Mouse (Mus musculus) gastrocnemius, postnatal 4 days (tissue): Measurements from ENCODE around the gene Ptprm. TPM values are rescaled to one million over a fixed set of nuclear protein-coding genes. Genes with fewer than 3 reads are reported as not detected.

Experiments used
- DNase-seq, 2 experiments: peaks; one replicate each; pipeline ENCODE4 v3.0.0; 2021 to 2022; ENCODE audit warnings: low spot score in 2 of 2, mixed read lengths in 2 of 2
- total RNA-seq, 2 experiments: library from RNA; stranded (reverse); gene quantifications; 2 replicates each; pipeline ENCODE4 v1.2.3; 2021

The Ptprm gene
- total RNA-seq, 2 experiments from 2014 or later = 54.5 to 60.0 TPM

DNA sequence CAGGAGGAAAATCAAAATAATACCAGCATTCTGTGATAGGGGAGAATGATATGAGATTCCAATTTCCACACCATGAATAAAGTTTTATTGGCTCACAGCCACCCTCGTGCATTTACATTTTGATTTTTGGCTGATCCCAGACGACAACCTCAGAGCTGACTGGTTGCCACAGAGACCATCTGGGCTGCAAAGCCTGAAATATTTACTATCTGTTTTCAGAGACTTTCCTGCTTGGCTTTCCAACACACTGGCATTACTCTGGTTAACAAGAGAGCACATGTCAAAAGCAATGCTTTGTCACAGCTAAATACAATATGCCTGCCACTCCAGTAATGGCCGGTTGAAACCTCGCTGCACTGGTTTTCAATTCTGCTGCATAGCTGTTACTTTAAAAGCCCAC is 269.8 kb downstream of the Ptprm start:
- no peak for DNase-seq

DNA sequence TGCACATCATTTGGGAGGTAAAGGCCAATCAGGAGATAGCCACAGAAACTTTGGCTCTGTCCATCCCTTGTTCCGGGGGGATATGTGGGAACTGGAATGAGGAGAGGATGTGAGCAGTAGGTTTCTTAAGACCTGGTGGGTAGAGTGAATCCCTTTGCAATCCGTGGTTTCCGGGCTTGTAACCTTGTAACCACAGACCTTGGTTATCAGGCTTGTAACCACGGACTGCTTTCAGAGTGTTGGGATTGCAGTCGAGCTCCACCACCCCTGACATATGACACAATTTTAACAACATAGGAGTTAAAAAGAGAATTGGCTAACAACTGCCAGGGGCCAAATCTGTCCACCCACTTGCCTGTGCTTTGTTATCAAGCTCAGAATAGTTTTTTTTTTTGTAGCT is 270.2 kb downstream of the Ptprm start:
- no peak for DNase-seq

- no peak for DNase-seq
Observed at GRCm38 (mm10) chr17:67079570-67079969, 274.7 kb downstream of the Ptprm start.

GRCm38 (mm10) chr17:67073580-67073979 is 280.7 kb downstream of the Ptprm start:
- DNase-seq = no peak

- DNase-seq = no peak
Observed at GRCm38 (mm10) chr17:67073139-67073538, 281.1 kb downstream of the Ptprm start.

- DNase-seq = peak in 1 of 2 experiments; percentile 26
Observed at GRCm38 (mm10) chr17:67071231-67072009, 282.8 kb downstream of the Ptprm start.

DNA sequence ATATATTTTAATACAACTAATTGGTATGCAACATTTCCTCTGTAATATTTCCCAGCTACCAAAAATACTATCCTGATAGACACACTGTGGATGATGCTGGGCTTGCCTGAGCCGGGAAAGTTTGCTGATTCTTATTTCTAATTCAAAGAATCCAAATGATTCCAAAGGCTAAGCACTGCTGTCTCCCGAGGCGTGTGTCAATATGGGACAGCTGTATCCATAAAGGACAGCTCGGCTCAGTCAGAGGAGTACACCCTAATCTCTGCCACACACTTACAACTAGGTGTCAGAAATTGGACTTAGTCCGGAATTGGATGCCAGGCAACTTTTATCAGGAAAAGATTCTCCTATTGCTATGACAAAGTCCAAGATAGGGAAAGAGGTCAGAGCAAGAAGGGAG is 290.6 kb downstream of the Ptprm start:
- no peak for DNase-seq

DNA sequence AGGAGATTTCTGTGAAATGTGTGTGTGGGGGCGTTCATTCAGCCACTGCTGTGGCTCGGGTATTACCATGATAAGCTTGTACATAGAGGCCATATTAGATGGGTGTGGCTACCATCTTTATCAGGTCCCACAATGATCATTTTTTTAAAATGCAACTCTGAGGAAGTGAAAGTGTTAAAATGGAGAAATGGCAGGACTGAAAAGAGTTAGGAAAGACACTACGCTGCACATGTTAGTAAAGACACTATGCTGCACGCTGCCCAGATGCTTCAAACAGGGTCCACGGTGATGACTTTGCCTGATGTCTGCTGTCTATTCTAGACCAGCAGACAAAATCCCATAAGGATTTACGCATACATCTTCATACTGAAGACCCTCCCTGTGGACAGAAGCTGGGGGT is 298.6 kb downstream of the Ptprm start:
- no peak for DNase-seq

- no peak for DNase-seq
Observed at GRCm38 (mm10) chr17:67054202-67054601, 300.1 kb downstream of the Ptprm start.

DNA sequence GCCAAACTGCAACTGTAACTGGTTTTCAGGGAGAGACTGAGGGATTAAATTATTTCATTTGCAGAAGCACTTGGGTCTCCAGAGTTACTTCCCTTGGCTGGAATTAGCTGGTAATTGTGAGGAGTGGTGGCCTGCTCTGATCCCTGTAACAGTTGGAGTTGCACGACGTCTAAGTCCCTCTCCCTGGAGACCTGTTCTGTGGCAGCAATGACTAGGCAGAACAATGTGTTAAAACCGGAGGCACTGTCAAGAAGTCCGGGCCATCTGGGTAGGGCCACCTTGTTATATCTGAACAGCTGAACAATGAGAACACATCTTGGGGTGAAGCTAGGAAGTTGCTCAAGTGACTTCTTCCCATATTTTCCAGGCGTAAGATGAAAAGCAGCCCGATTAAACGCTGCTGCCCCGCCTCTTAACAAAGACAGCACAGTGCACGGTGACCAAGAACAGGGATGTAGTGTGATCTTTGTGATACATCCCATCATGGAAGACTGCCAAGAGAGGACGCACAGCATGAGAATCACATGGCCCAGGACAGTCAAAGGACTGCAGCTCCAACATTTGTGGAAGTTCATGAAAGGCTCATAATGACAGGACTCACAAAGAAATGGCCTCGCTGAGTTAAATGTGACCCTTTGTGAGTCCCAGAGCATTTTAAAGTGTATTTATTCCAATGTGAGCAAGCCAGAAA is 301.5 kb downstream of the Ptprm start:
- no peak for DNase-seq

DNA sequence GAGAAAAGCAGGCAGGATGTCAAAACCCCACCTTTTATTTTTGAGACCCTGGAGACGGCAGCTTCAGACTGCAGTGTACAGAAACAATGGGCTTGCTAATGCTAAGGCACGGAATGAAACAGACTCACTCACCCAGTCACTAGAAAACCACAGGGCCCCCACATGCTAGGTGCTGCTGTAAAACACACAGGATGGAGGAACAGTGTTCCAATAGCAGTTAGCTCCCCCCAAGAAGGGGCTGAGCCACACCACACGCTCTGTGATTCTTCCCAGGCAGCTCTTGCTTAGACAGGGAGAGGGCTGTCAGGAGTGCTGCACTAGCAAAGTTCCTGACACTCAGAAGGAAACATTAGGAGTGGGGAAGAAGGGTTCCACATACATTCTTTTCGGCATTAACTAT is 306.6 kb downstream of the Ptprm start:
- DNase-seq = no peak

GRCm38 (mm10) chr17:67038558-67038957 is 315.7 kb downstream of the Ptprm start:
- DNase-seq = no peak

DNA sequence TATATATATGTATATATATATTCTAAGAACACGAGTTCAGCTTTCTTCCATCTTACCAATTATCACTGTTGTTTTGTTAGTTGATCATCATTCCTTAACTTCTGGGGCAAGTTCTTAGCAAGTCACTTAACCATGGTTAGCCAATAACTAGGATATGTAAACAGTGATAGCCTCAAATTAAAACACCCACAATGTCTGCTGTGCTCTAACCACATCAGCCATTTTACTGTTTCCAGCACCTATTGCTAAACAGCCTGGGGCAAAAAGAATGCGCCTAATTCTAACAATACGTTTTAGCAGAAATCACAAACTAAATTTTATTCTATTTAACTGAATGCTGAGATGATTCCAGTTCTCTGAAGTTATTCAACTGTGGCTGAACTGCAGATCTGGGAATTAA is 320.7 kb downstream of the Ptprm start:
- no peak for DNase-seq

GRCm38 (mm10) chr17:67032021-67032420 is 322.2 kb downstream of the Ptprm start:
- no peak for DNase-seq

DNA sequence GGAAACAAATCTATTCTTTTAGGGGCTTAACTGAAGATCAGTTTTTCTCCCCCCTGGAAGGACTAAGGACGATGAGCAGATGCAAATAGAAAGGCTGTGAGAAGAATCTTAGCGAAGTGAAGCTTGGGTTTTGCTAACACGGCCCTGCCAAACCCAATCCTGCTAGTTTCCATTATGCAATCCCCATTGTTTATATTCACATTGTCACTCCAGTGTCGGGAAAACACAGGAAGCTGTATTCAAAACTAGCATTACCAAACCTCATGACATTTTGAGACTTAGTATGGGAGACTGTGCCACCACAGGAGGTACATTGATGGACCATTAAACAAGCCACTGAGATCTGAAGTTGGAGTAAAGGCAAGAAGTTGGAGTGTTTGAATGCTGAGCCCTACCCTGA is 322.9 kb downstream of the Ptprm start:
- no peak for DNase-seq

- DNase-seq = no peak
Observed at GRCm38 (mm10) chr17:67027274-67027673, 327.0 kb downstream of the Ptprm start.

DNA sequence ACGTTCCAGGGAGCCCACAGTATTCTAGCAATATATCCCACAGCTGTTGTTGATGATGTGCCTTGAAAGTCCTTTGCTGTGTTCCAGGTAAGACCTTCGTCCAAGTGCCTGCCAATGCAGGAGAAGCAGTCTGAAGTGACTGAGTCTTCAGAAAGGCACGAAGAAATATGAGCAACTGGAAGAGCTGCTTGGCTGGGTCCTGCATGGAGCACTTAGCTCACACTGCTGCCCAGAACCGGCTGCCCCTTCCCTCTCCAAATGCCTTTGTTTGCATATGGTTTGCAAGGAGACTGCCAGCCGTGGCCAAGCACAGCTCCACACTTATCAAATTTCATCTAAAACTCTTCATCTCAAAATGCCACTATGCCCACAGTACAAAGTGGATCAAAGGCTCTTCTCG is 337.8 kb downstream of the Ptprm start:
- DNase-seq = no peak

DNA sequence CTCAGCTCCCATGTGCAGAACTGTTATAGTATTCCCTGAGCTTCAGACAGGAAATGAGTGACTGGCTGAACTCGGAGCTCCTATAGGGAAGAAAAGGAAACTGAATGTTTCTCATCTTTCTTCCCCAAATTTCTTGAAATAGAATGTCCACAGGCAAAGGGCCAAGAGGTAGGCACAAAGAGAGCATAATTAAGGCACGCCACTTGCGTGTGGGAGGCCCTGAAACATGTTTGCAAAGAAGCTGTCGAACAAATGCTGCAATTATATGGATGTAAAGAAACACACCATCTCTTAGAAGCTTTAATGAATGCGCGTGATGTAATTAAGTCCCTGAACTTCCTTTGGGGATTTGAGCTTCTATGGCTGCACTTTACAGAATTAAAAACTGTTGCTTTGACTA is 341.0 kb downstream of the Ptprm start:
- no peak for DNase-seq

- DNase-seq = no peak
Observed at GRCm38 (mm10) chr17:67011836-67012583, 342.2 kb downstream of the Ptprm start.

- DNase-seq = no peak
Observed at GRCm38 (mm10) chr17:67010136-67010535, 344.1 kb downstream of the Ptprm start.

DNA sequence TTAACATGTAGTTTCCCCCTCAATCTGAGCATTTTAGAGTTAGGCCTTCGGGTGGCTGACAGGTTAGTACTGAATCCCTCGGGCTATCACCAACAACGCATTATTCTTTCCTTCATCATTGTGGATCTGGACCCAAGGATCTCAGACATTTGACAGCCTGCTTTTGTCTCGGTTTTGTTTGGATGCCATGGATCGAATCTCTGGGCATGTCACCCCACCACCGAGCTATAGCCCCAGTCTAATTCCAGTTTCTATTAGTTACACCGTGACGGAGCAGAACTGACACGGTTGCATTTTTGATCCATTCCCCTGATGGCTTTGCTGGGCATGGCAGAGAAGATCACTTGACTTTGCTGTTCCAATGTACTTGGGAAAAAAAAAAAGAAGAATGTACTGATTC is 346.1 kb downstream of the Ptprm start:
- DNase-seq = no peak

DNA sequence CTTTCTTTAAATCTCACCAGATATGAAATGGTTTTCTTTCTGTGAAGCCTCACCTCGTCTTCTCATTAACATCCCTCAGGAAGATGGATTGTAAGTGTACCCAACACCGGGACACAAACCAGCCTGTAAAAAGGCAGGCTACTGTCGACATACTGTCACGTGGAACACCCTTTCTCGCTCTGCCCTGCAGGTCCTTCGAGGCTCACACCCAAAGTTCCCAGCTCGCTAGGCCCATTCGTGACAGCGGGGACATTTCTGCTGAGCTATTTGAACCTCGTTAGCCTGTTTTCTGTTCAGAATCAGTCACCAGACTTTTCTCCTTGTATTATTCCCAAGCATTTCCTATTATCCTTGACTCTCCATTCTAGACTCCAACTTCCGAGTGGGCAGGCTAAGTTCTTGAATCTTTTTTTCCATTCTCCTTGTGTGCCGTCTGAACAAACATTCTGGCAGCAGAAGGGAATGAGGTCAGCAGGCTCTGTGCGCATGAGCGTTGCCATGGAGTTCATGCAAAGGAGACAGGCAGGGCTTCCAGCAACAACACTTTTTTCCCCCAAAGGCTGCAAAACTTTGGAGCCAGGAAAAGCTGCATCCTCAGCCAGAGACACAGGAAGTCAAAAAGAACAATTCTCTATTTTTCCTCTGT is 347.4 kb downstream of the Ptprm start:
- peak; percentile 68 to 83 for DNase-seq
